Mouse (Mus musculus) CH12.LX (cell line): Measurements from ENCODE around the gene Afdn. TPM values are rescaled to one million over a fixed set of nuclear protein-coding genes. Genes with fewer than 3 reads are reported as not detected.
"Not testable (repeated sequence)": the region's sequence is repeated elsewhere in the genome, so short reads cannot be mapped to it uniquely, and the experiment has no call there.

Experiments used
- DNase-seq: peaks from one replicate; pipeline ENCODE4 v3.0.0-alpha.2; 2013; ENCODE audit errors: extremely low read depth
- H3K27ac ChIP-seq: 2 replicates; pipeline ENCODE4 v1.5.1; 2012; ENCODE audit warnings: low read depth, mild to moderate bottlenecking, control low read depth, moderate library complexity; ENCODE audit not compliant: insufficient read depth
- H3K27me3 ChIP-seq: replicated peaks from 2 replicates; pipeline ENCODE3; 2012; ENCODE audit warnings: inconsistent platforms
- H3K36me3 ChIP-seq, 2 experiments: replicated peaks in 1 of 2; 2 replicates each; pipeline versions ENCODE3 to v1.6.1; 2012; ENCODE audit warnings: inconsistent platforms in 1 of 2, low read length in 1 of 2, mild to moderate bottlenecking in 1 of 2, mixed read lengths in 1 of 2, moderate library complexity in 1 of 2; ENCODE audit not compliant: control insufficient read depth in 1 of 2, insufficient read depth in 1 of 2
- H3K4me1 ChIP-seq, 2 experiments: 2 replicates each; pipeline ENCODE4 v1.6.1; 2012; ENCODE audit warnings: inconsistent platforms in 1 of 2, moderate library complexity in 1 of 2; ENCODE audit not compliant: insufficient read depth in 2 of 2, control insufficient read depth in 1 of 2
- H3K4me2 ChIP-seq: 2 replicates; pipeline ENCODE4 v1.6.1; 2012; ENCODE audit warnings: low read depth, mild to moderate bottlenecking, control low read depth; ENCODE audit not compliant: poor library complexity, insufficient read depth, severe bottlenecking
- H3K4me3 ChIP-seq, 3 experiments: fragments of 150-350 bp in 1 of 3; sonication (generic) in 1 of 3; replicated peaks in 1 of 3; 2 replicates each; pipeline versions ENCODE3 to v1.5.1; 2011 to 2012; ENCODE audit warnings: low read depth in 2 of 3, low read length in 2 of 3, mild to moderate bottlenecking in 2 of 3, moderate library complexity in 2 of 3, control low read depth in 1 of 3, improper control_type of control experiment in 1 of 3, inconsistent platforms in 1 of 3, mixed read lengths in 1 of 3; ENCODE audit not compliant: poor library complexity in 1 of 3
- H3K79me2 ChIP-seq: replicated peaks from 2 replicates; pipeline ENCODE4 v1.6.1; 2012; ENCODE audit warnings: mild to moderate bottlenecking, moderate library complexity; ENCODE audit not compliant: control insufficient read depth, poor library complexity, insufficient read depth, severe bottlenecking; ENCODE audit errors: extremely low read depth
- H3K9ac ChIP-seq: 2 replicates; pipeline ENCODE4 v1.6.1; 2012; ENCODE audit warnings: low read depth, mild to moderate bottlenecking, control low read depth, moderate library complexity; ENCODE audit not compliant: insufficient read depth
- H3K9me3 ChIP-seq: replicated peaks from 2 replicates; pipeline ENCODE3; 2012; ENCODE audit warnings: low read length, inconsistent platforms, mixed read lengths
- BHLHE40 ChIP-seq: IDR thresholded peaks from 2 replicates; pipeline ENCODE4 v1.6.1; 2011; ENCODE audit warnings: mild to moderate bottlenecking, low read depth, low read length, improper control_type of control experiment
- CTCF ChIP-seq, 2 experiments: IDR thresholded peaks in 1 of 2; conservative IDR thresholded peaks in 1 of 2; 2 replicates each; pipeline ENCODE4 v1.5.1; 2011 to 2012; ENCODE audit warnings: low read depth in 2 of 2, low read length in 2 of 2, improper control_type of control experiment in 1 of 2, inconsistent platforms in 1 of 2, mild to moderate bottlenecking in 1 of 2, moderate library complexity in 1 of 2
- EP300 ChIP-seq: IDR thresholded peaks from 2 replicates; pipeline ENCODE4 v1.6.1; 2011; ENCODE audit warnings: low read length, improper control_type of control experiment
- ETS1 ChIP-seq: conservative IDR thresholded peaks from 2 replicates; pipeline ENCODE4 v1.6.1; 2012; ENCODE audit warnings: low read depth, mild to moderate bottlenecking, inconsistent platforms, low read length, improper control_type of control experiment, moderate library complexity
- HCFC1 ChIP-seq: IDR thresholded peaks from 2 replicates; pipeline ENCODE4 v1.6.1; 2012; ENCODE audit warnings: low read depth, mild to moderate bottlenecking, inconsistent platforms, low read length, improper control_type of control experiment
- MAFK ChIP-seq: IDR thresholded peaks from 2 replicates; pipeline ENCODE4 v1.6.1; 2011; ENCODE audit warnings: low read length, improper control_type of control experiment; ENCODE audit not compliant: insufficient replicate concordance
- NELFE ChIP-seq: IDR thresholded peaks from 2 replicates; pipeline ENCODE4 v1.6.1; 2011; ENCODE audit warnings: low read depth, low read length, improper control_type of control experiment
- NRF1 ChIP-seq: IDR thresholded peaks from 2 replicates; pipeline ENCODE4 v1.6.1; 2014; ENCODE audit warnings: low read depth, mild to moderate bottlenecking, inconsistent platforms, low read length, improper control_type of control experiment, moderate library complexity
- PAX5 ChIP-seq: IDR thresholded peaks from 2 replicates; pipeline ENCODE4 v1.6.1; 2012; ENCODE audit warnings: low read length, inconsistent platforms, mixed read lengths
- POLR2A ChIP-seq: IDR thresholded peaks from 2 replicates; pipeline ENCODE4 v1.6.1; 2011; ENCODE audit warnings: low read depth, mild to moderate bottlenecking, improper control_type of control experiment, low read length
- RAD21 ChIP-seq: IDR thresholded peaks from 2 replicates; pipeline ENCODE4 v1.6.1; 2011; ENCODE audit warnings: low read depth, mild to moderate bottlenecking, low read length, improper control_type of control experiment, moderate library complexity
- SMC3 ChIP-seq: IDR thresholded peaks from 2 replicates; pipeline ENCODE4 v1.6.1; 2011; ENCODE audit warnings: low read depth, low read length, improper control_type of control experiment
- USF1 ChIP-seq: IDR thresholded peaks from 2 replicates; pipeline ENCODE4 v1.6.1; 2014; ENCODE audit warnings: low read depth, mild to moderate bottlenecking, inconsistent platforms, low read length, improper control_type of control experiment
- ZMIZ1 ChIP-seq: IDR thresholded peaks from 2 replicates; pipeline ENCODE4 v1.6.1; 2012; ENCODE audit warnings: low read depth, mild to moderate bottlenecking, inconsistent platforms, low read length, improper control_type of control experiment
- dilution Hi-C: fragments of 300-500 bp; cut with MboI; formaldehyde crosslinking; loops from 2 replicates; pipeline ENCODE4 v1.14.3; 2020; ENCODE audit warnings: low sequenced_read_pairs; ENCODE audit not compliant: extremely low pct_unique_long_range_greater_than_20kb, extremely low pct_ligation_motif_present
- in situ Hi-C: fragments of 300-500 bp; cut with MboI; formaldehyde crosslinking; loops from 3 replicates; pipeline ENCODE4 v1.14.3; 2019; ENCODE audit warnings: low sequenced_read_pairs, low pct_ligation_motif_present, low pct_unique_long_range_greater_than_20kb, mixed read lengths
- polyA plus RNA-seq: library from polyadenylated mRNA; unstranded; fragments of >175 nt; gene quantifications from 2 replicates; pipeline ENCODE4 v1.2.1, GENCODE M21; 2012; ENCODE audit warnings: low read depth; ENCODE audit not compliant: insufficient read length
- total RNA-seq, 2 experiments: library from RNA; depleted of rRNA; stranded (reverse); fragments of 300-350 nt in 1 of 2; fragments of >200 nt in 1 of 2; gene quantifications; 2 replicates each; pipeline ENCODE4 v1.2.3; 2012 to 2014

Afdn gene
- total and polyA plus RNA-seq, 3 experiments, result 11.5 to 18.3 (median 18.0) TPM

DNA sequence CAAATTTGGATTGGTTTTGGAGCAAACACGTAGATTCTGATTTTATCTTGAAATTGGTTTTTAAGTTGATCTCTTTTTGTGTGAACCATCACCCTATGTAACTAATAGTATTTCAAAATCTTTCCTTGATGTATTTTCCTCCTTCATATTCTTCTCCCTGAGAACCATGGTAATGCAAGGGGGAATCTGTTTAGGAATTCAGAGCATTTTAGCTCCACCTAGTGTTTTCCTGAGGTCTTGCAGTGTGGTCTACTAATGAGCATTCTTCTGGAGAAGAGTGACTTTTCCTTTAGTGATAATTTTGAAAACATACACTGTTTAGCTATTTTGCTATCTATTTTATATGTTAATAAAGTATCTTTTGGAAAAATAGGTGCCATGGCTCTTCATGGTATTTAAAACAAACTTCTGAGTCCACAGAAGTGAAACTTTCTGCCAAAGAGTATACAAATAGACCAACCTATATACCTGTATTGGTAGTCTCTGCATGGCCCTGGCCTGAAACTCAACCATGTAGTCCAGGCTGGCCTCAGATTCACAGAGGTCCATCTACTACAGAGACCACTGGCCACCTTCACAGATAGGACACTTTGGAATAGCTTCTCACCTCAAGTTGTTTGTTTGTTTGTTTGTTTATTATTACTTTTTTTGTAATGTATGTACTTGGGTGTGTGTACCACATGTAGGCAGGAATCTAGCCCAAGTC, 70.5 kb downstream of the Afdn start:
- Histone ChIP-seq H3K9ac (no peak overlapping the region), H3K4me3 (no peak overlapping the region), H3K36me3 (peaks cover 0 to 22% of the 10 kb centered on the region in 2 experiments), H3K27me3 (no peaks in the 10 kb centered on the region), H3K4me1 (no peaks in the 10 kb centered on the region), H3K79me2 (no peaks in the 10 kb centered on the region), H3K27ac (no peak overlapping the region), H3K9me3 (no peaks in the 10 kb centered on the region), H3K4me2 (no peak overlapping the region)
- in situ Hi-C loops, result loop anchor here (10.0 kb wide), 1 partner anchor 356 kb away; no protein-coding TSS in a partner anchor
- TF ChIP-seq EP300, result no peak
- peak; percentile 65 for TF ChIP-seq SMC3
- no peak for TF ChIP-seq PAX5
- peak; percentile 80 for TF ChIP-seq RAD21
- peak; percentile 25 to 72; a peak in 3 of 4 replicates for TF ChIP-seq CTCF (conservative IDR thresholded peaks at IDR 0.05 in 1 of 2, IDR thresholded peaks at IDR 0.05 in 1 of 2; ENCODE audit: low read depth in 2 of 2, low read length in 2 of 2)
- DNase-seq, result no peak
- dilution Hi-C loops, result no loop called here

DNA sequence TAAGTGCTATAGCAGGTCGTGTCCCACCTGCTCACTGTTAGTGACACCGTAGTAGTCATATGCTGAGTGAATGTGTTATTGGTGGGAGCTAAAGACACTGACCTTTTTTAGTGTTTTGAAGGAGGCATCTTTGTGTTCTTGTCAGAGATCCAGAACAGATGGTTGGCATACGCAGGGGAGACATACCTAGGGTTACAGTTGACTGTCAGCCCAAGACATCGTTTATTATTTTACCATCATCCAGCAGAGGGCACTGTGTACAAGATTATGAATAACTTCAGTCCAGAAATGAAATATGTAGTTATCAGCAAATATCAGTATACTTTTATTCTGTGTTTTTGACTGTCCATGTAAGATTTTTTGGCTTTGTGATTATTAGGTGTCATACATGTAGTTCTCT, 75.5 kb downstream of the Afdn start:
- Histone ChIP-seq H3K79me2 (no peaks in the 10 kb centered on the region), H3K4me3 (no peak overlapping the region), H3K9ac (no peak overlapping the region), H3K27ac (no peak overlapping the region), H3K4me1 (no peaks in the 10 kb centered on the region), H3K27me3 (no peaks in the 10 kb centered on the region), H3K9me3 (no peaks in the 10 kb centered on the region), H3K4me2 (no peak overlapping the region), H3K36me3 (peaks cover 0 to 17% of the 10 kb centered on the region in 2 experiments)
- in situ Hi-C loops (loop anchor here (10.0 kb wide), 1 partner anchor 361 kb away; no protein-coding TSS in a partner anchor), dilution Hi-C loops (no loop called here)
- peak; percentile 62 for TF ChIP-seq SMC3
- no peak for TF ChIP-seq HCFC1
- TF ChIP-seq NRF1, result no peak
- TF ChIP-seq POLR2A, result no peak
- peak; percentile 72 for TF ChIP-seq RAD21
- TF ChIP-seq MAFK, result peak; percentile 57; the same call in 1 of the 2 replicates
- TF ChIP-seq NELFE, result no peak
- no peak for TF ChIP-seq BHLHE40
- peak; percentile 62 to 72; a peak in 3 of 4 replicates for TF ChIP-seq CTCF (conservative IDR thresholded peaks at IDR 0.05 in 1 of 2, IDR thresholded peaks at IDR 0.05 in 1 of 2; ENCODE audit: low read depth in 2 of 2, low read length in 2 of 2)
- DNase-seq, result peak; percentile 57

DNA sequence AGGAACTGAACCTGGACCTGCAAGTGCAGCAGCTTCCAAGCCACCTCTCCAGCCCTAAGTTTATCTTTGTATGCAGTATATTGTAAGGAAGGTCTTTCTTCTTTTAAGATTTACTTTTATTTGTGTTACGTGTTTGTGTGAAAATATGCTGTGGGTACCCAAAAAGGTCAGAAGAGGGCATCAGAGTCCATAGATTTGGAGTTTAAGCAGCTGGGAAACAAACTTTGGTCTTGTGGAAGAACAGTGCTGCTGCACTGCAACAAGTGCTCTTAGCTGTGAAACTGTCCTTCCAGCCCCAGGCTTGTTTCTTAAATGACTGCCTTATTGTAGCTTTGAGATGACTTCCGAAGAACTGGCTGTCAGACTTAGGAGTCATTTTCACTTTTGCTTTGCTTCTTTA, 89.8 kb downstream of the Afdn start:
- no peak overlapping the region for H3K4me2 ChIP-seq
- H3K4me3 ChIP-seq, result no peak overlapping the region
- H3K27me3 ChIP-seq, result no peaks in the 10 kb centered on the region
- dilution Hi-C loops, result no loop called here
- no peak overlapping the region for H3K9ac ChIP-seq
- H3K79me2 ChIP-seq, result no peaks in the 10 kb centered on the region
- TF ChIP-seq SMC3 (peak; percentile 41), RAD21 (peak; percentile 62), ZMIZ1 (no peak), USF1 (no peak), CTCF (conservative IDR thresholded peaks at IDR 0.05 in 1 of 2, IDR thresholded peaks at IDR 0.05 in 1 of 2; ENCODE audit: low read depth in 2 of 2, low read length in 2 of 2) (peak in 1 of 2 experiments; percentile 60; a peak in 2 of 4 replicates), ETS1 (no peak), PAX5 (no peak)
- TF ChIP-seq, all 38 proteins: peak for 3
- Histone ChIP-seq H3K9me3 (no peaks in the 10 kb centered on the region), H3K4me1 (no peaks in the 10 kb centered on the region), H3K27ac (no peak overlapping the region), H3K36me3 (peaks cover 7 to 26% of the 10 kb centered on the region in 2 experiments)
- DNase-seq, result peak; percentile 27
- in situ Hi-C loops, result loop anchor here (25.0 kb wide), 1 partner anchor 362 kb away; the partner anchor contains the start of gene Dact2

DNA sequence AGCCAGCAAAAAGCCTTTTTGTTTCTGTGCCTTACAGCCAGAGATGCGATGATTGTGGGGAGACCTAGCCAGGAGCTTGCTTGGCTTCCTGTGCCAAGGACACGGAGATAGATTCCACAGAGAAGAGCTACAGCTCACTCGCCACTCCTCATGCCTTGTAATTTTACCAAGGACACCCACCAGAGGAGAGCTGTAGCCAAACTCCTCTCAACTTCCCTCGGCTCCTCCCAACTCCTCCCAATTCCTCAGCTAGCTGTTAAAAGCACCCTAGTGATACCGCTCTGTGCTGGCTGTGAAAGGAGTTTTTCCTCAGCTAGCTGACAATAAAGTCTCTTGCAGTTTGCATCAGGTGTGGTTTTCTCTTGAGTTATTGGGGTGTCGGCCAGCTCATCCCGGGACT, 93.5 kb downstream of the Afdn start:
- dilution Hi-C loops, H3K4me3 ChIP-seq, H3K27ac ChIP-seq, H3K9me3 ChIP-seq, DNase-seq, H3K79me2 ChIP-seq, H3K27me3 ChIP-seq, H3K4me2 ChIP-seq, H3K4me1 ChIP-seq, H3K9ac ChIP-seq: not testable (repeated sequence)
- in situ Hi-C loops, result loop anchor here (25.0 kb wide), 1 partner anchor 358 kb away; the partner anchor contains the start of gene Dact2
- H3K36me3 ChIP-seq, result peaks cover 10 to 34% of the 10 kb centered on the region in 2 experiments
